ENCODE assay signal across 8 mouse cellular contexts in genomic region chr4:119105704-119106103, GRCm38 (mm10). TPM values are rescaled to one million over a fixed set of nuclear protein-coding genes. Genes with fewer than 3 reads are reported as not detected.
DNase-seq lines count a peak whose midpoint lies in the region; ATAC-seq and TF ChIP-seq lines count a peak whose summit lies in the region.

No protein-coding gene starts in this region.

- no peaks in the 10 kb centered on the region for H3K9me3 ChIP-seq in erythroblast, embryonic 14.5 days (ENCODE audit: control insufficient read depth, low read length)
- H3K9me3 ChIP-seq in heart, postnatal 0 days (replicated peaks; ENCODE audit: control insufficient read depth, low read length), result no peaks in the 10 kb centered on the region

- peak overlapping the region; percentile 46 for H3K9ac ChIP-seq in heart, postnatal 0 days (replicated peaks; ENCODE audit: low read depth, low read length)

- no peak for TF ChIP-seq EP300 in heart, postnatal 0 days (IDR thresholded peaks at IDR 0.05; ENCODE audit: low read depth)

- peaks cover 9% of the 10 kb centered on the region for H3K27me3 ChIP-seq in erythroblast, embryonic 14.5 days (ENCODE audit: control insufficient read depth)
- no peaks in the 10 kb centered on the region for H3K27me3 ChIP-seq in heart, postnatal 0 days (ENCODE audit: control insufficient read depth, insufficient read depth, low read length)

- no peak for TF ChIP-seq CTCF in heart, postnatal 0 days (IDR thresholded peaks at IDR 0.05; ENCODE audit: low read depth)

- peaks cover 24% of the 10 kb centered on the region for H3K36me3 ChIP-seq in erythroblast, embryonic 14.5 days (ENCODE audit: control insufficient read depth)
- no peaks in the 10 kb centered on the region for H3K36me3 ChIP-seq in heart, postnatal 0 days (replicated peaks; ENCODE audit: control insufficient read depth, insufficient read depth, low read length)

- peaks cover 79% of the 10 kb centered on the region for H3K4me1 ChIP-seq in erythroblast, embryonic 14.5 days (ENCODE audit: control insufficient read depth)
- peaks cover 33% of the 10 kb centered on the region for H3K4me1 ChIP-seq in heart, postnatal 0 days (ENCODE audit: control insufficient read depth, insufficient read depth)

- peak; percentile 37 for ATAC-seq in heart, postnatal 0 days (ENCODE audit: insufficient read depth, low read depth)

- H3K4me3 ChIP-seq in erythroblast, embryonic 14.5 days (replicated peaks), result peak overlapping the region; percentile 65
- peak overlapping the region; percentile 37 for H3K4me3 ChIP-seq in heart, postnatal 0 days (ENCODE audit: low read depth, low read length)

- DNase-seq in CD4-positive helper T cell, adult 2 months (ENCODE audit: low read depth, low spot score), result peak; percentile 94
- DNase-seq in adrenal gland, adult 2 months, result peak; percentile 88
- peak; percentile 70 for DNase-seq in heart, postnatal 0 days (ENCODE audit: low spot score)
- DNase-seq in kidney, postnatal 36 days, result peak; percentile 87 to 89
- DNase-seq in lung, postnatal 14 days, result peak; percentile 66
- peak; percentile 69 for DNase-seq in ovary, postnatal 36 days (ENCODE audit: low spot score)
- DNase-seq in thymus, postnatal 25 days, result peak; percentile 81

- under 1% methylated on average over 18 of the region's 18 CpGs for WGBS in heart, postnatal 0 days

- H3K4me2 ChIP-seq in heart, postnatal 0 days (ENCODE audit: low read depth, low read length), result peak overlapping the region; percentile 68

- H3K27ac ChIP-seq in heart, postnatal 0 days (ENCODE audit: low read depth), result no peak overlapping the region

RNA-seq across cellular contexts. Expression of gene Slc2a1, which starts 2.8 kb away (rescaled TPM):
- total RNA-seq in adrenal gland, adult 2 months (2021), result 10 to 100 TPM; 21.9 to 22.0 TPM
- 35.8 and 39.4 TPM in 2 replicates for polyA plus RNA-seq in adrenal gland, adult 2 months (2012; rRNA removed)
- polyA plus RNA-seq in erythroblast, embryonic 14.5 days (2012), result 189 and 215 TPM in 2 replicates
- 93.0 and 120 TPM in 2 replicates for total RNA-seq in heart, postnatal 0 days (2014; rRNA removed; ENCODE audit: low replicate concordance)
- 19.0 and 19.7 TPM in 2 replicates for polyA plus RNA-seq in heart, postnatal 0 days (2015; fragmentation: Nextera tagmentation; extraction: Ambion mirVana)
